Mouse (Mus musculus) ES-CJ7 (cell line): ENCODE results near the gene Col16a1.

Source experiments
- DNase-seq: peaks from one replicate; pipeline ENCODE4 v3.0.0; 2011; ENCODE audit warnings: low read depth, low spot score

Gene Col16a1

GRCm38 (mm10) chr4:130130641-130131350 is 83.2 kb downstream of the Col16a1 start:
- DNase-seq, result peak; percentile 34

DNA sequence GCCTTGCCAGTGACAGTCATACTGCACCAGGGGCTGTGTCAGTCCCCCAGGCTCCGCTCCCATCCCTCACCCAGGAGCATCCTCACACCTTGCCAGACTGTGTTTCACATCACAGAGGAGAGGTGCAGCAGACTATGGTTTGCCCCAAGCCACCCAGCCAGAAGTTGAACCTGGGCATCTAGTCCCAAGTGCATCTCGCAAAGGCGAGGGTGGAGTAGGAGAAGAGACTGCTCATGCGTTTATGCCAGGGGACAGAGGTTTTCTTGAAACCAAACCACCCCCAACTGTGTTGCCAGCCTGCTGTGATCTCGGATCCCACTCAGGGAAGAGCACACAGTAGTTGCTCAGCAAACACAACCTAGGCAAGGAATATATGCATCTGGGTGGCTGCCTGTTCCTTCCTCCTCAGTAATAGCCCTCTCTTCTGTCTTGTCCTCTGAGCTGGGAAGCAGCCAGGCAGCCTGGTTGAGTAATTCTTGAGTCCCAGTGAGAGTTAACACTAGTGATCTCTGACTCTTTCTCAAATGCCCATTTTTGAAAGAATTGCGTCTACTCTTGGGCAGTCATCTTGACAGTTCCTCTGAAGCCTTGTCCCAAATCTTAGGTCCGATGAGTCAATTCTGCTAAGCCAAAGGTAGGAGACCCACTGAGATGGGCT is 83.9 kb downstream of the Col16a1 start:
- no peak for DNase-seq

GRCm38 (mm10) chr4:130133399-130133798 is 85.8 kb downstream of the Col16a1 start:
- DNase-seq, result no peak

- peak; percentile 81 for DNase-seq
These were observed 91.0 kb downstream of the Col16a1 start for GRCm38 (mm10) chr4:130138441-130139213.

- DNase-seq, result peak; percentile 43
These were observed 91.5 kb downstream of the Col16a1 start, which contains the start of gene Hcrtr1 for GRCm38 (mm10) chr4:130139214-130139492. Gene Hcrtr1, minus strand, starts transcription at chr4:130139359.

GRCm38 (mm10) chr4:130140992-130141402 is 93.4 kb downstream of the Col16a1 start:
- no peak for DNase-seq

DNA sequence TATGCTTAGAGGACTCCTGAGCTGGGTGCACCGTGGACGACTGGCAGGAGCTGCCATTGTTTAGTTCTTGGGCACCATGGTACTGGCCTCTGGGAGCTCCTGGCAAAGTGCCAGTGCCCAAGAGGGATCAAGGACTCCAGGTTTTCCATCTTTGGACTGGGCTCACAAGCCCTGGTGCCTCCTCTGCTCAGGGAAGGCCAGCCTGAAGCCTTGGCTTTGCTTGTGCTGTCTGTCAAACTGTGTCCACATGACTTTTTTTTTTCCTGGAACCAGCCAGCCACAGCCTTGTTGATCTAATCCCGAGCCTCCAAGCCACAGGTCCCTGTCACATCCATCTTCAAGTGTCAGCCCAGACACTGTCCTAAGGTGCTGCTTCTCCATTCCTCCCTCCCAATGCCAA is 94.1 kb downstream of the Col16a1 start:
- no peak for DNase-seq

GRCm38 (mm10) chr4:130148405-130148804 is 100.8 kb downstream of the Col16a1 start:
- no peak for DNase-seq
